In the genomic region with DNA sequence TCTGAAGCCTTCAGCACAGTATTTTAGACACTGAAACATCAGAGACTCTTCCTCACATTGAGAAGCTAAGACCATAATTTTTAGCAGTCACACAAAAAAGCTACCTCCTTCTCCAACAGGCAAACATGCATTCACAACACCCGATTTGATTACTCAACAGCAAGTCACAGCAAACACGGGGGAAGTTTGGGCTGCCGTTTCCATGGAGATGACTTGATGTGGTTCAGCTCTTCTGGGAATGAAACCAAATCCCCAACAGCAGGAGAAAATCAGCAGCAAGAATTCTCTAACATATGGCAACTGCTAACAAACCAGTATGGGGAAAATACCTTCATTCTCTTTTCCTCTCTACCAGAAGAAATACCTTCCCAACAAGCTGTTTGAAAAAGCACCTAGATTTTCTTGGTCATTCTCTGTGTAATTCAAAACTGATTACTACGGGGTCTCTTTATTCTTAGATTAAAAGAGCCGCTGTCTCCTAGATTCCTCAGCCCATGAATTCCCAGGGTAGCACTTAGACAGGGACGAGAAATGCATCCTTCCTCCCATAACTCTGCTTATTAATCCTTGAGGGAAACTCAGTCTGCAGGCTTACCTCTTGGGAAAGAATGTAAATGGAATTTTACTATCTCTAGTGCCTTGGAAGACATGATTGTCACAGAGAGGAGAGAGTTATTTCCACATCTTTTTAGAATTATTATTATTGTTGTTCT, we compare ENCODE assay signal across 8 mouse cellular contexts.
DNase-seq lines count a peak whose midpoint lies in the region; ATAC-seq lines count a peak whose summit lies in the region.

No protein-coding gene starts in this region.

- 18% methylated on average over 6 of the region's 6 CpGs for WGBS in forebrain, embryonic 11.5 days
- WGBS in kidney, embryonic 14.5 days = 20% methylated on average over 6 of the region's 6 CpGs
- 43% methylated on average over 6 of the region's 6 CpGs for WGBS in limb, embryonic 11.5 days
- WGBS in neural tube, embryonic 12.5 days = 24% methylated on average over 6 of the region's 6 CpGs

- peaks cover 3% of the 10 kb centered on the region; the same call in 1 of the 2 replicates for H3K4me1 ChIP-seq in forebrain, embryonic 11.5 days (replicated peaks; ENCODE audit: control insufficient read depth, insufficient read depth, low read length)
- H3K4me1 ChIP-seq in kidney, embryonic 14.5 days (ENCODE audit: control insufficient read depth, insufficient read depth, low read length) = 0 out of 2 replicates have a peak, but pooled peaks cover 5% of the 10 kb centered on the region
- H3K4me1 ChIP-seq in limb, embryonic 11.5 days (ENCODE audit: control insufficient read depth, insufficient read depth, low read length) = no peaks in the 10 kb centered on the region
- peaks cover 6% of the 10 kb centered on the region; the same call in 1 of the 2 replicates for H3K4me1 ChIP-seq in neural tube, embryonic 12.5 days

- H3K27ac ChIP-seq in forebrain, embryonic 11.5 days (ENCODE audit: low read depth, low read length) = peak overlapping the region; percentile 25; the same call in 1 of the 2 replicates
- no peak overlapping the region for H3K27ac ChIP-seq in kidney, embryonic 14.5 days (ENCODE audit: low read depth, low read length)
- H3K27ac ChIP-seq in limb, embryonic 11.5 days (replicated peaks; ENCODE audit: low read depth, low read length) = no peak overlapping the region
- H3K27ac ChIP-seq in neural tube, embryonic 12.5 days = no peak overlapping the region

- H3K4me3 ChIP-seq in forebrain, embryonic 11.5 days (ENCODE audit: low read depth, low read length) = no peak overlapping the region
- no peak overlapping the region for H3K4me3 ChIP-seq in kidney, embryonic 14.5 days (ENCODE audit: low read length)
- no peak overlapping the region for H3K4me3 ChIP-seq in limb, embryonic 11.5 days (ENCODE audit: low read depth, low read length)
- no peak overlapping the region for H3K4me3 ChIP-seq in neural tube, embryonic 12.5 days

- DNase-seq in urinary bladder, postnatal 14 days (ENCODE audit: low spot score) = peak; percentile 16
- no peak for DNase-seq in urinary bladder, adult 2 months (ENCODE audit: low spot score)
- peak; percentile 64 for DNase-seq in forebrain, embryonic 11.5 days (ENCODE audit: low spot score)
- DNase-seq in limb, embryonic 11.5 days (ENCODE audit: low spot score) = peak; percentile 70
- no peak for DNase-seq in spleen, postnatal 36 days (ENCODE audit: low spot score in 2 of 2)

- H3K27me3 ChIP-seq in forebrain, embryonic 11.5 days (ENCODE audit: control insufficient read depth, insufficient read depth, low read length) = no peaks in the 10 kb centered on the region
- no peaks in the 10 kb centered on the region for H3K27me3 ChIP-seq in kidney, embryonic 14.5 days (ENCODE audit: control insufficient read depth, insufficient read depth, low read length)
- H3K27me3 ChIP-seq in limb, embryonic 11.5 days (ENCODE audit: control insufficient read depth, insufficient read depth, low read length) = no peaks in the 10 kb centered on the region
- H3K27me3 ChIP-seq in neural tube, embryonic 12.5 days (replicated peaks) = no peaks in the 10 kb centered on the region

- peak; percentile 67; the same call in 1 of the 2 replicates for ATAC-seq in forebrain, embryonic 11.5 days (replicated peaks; ENCODE audit: low FRiP score)
- ATAC-seq in kidney, embryonic 14.5 days (ENCODE audit: low FRiP score, low TSS enrichment) = peak; percentile 71; the same call in 1 of the 2 replicates
- peak; percentile 73; the same call in 1 of the 2 replicates for ATAC-seq in limb, embryonic 11.5 days (ENCODE audit: insufficient number of reproducible peaks, low FRiP score, low TSS enrichment, low read depth)
- peak; percentile 63 for ATAC-seq in neural tube, embryonic 12.5 days (ENCODE audit: low FRiP score, low read depth)
- no peak for ATAC-seq in erythroid progenitor cell, adult 5-6 weeks (replicated peaks; ENCODE audit: low FRiP score, poor library complexity, severe bottlenecking)

- no peaks in the 10 kb centered on the region for H3K36me3 ChIP-seq in forebrain, embryonic 11.5 days (ENCODE audit: control insufficient read depth, insufficient read depth, low read length)
- no peaks in the 10 kb centered on the region for H3K36me3 ChIP-seq in kidney, embryonic 14.5 days (ENCODE audit: control insufficient read depth, insufficient read depth, low read length)
- no peaks in the 10 kb centered on the region for H3K36me3 ChIP-seq in limb, embryonic 11.5 days (ENCODE audit: control insufficient read depth, insufficient read depth, low read length)
- H3K36me3 ChIP-seq in neural tube, embryonic 12.5 days = no peaks in the 10 kb centered on the region

- H3K9ac ChIP-seq in forebrain, embryonic 11.5 days (ENCODE audit: low read length) = no peak overlapping the region
- H3K9ac ChIP-seq in kidney, embryonic 14.5 days (ENCODE audit: low read depth, low read length) = no peak overlapping the region
- no peak overlapping the region for H3K9ac ChIP-seq in limb, embryonic 11.5 days (ENCODE audit: low read length)
- no peak overlapping the region for H3K9ac ChIP-seq in neural tube, embryonic 12.5 days

- no peak overlapping the region for H3K4me2 ChIP-seq in forebrain, embryonic 11.5 days (ENCODE audit: low read depth, low read length, severe bottlenecking)
- no peak overlapping the region for H3K4me2 ChIP-seq in kidney, embryonic 14.5 days (replicated peaks; ENCODE audit: low read depth, low read length)
- H3K4me2 ChIP-seq in limb, embryonic 11.5 days (ENCODE audit: low read depth, severe bottlenecking) = no peak overlapping the region
- peak overlapping the region; percentile 6; the same call in 1 of the 2 replicates for H3K4me2 ChIP-seq in neural tube, embryonic 12.5 days (replicated peaks)

- no peaks in the 10 kb centered on the region for H3K9me3 ChIP-seq in forebrain, embryonic 11.5 days (ENCODE audit: control insufficient read depth, low read length)
- no peaks in the 10 kb centered on the region for H3K9me3 ChIP-seq in kidney, embryonic 14.5 days (ENCODE audit: control insufficient read depth, low read length)
- H3K9me3 ChIP-seq in limb, embryonic 11.5 days (ENCODE audit: control insufficient read depth, low read length) = no peaks in the 10 kb centered on the region
- H3K9me3 ChIP-seq in neural tube, embryonic 12.5 days = no peaks in the 10 kb centered on the region

Comparison
In these comparisons a context has a peak if more than half of its experiments do, and no peak if none do; other contexts are left out.
1. DNase-seq: peak in urinary bladder, postnatal 14 days (single experiment), forebrain, embryonic 11.5 days (single experiment) and limb, embryonic 11.5 days (single experiment); none in urinary bladder, adult 2 months (single experiment) and spleen, postnatal 36 days (0 of 2).